Mouse (Mus musculus) fibroblast of lung, adult 2 months (primary cell): ENCODE data around the gene Ccdc191.

Experiments
- DNase-seq: peaks from one replicate; pipeline ENCODE4 v3.0.0-alpha.2; 2011; ENCODE audit warnings: low read depth

Gene Ccdc191

DNA sequence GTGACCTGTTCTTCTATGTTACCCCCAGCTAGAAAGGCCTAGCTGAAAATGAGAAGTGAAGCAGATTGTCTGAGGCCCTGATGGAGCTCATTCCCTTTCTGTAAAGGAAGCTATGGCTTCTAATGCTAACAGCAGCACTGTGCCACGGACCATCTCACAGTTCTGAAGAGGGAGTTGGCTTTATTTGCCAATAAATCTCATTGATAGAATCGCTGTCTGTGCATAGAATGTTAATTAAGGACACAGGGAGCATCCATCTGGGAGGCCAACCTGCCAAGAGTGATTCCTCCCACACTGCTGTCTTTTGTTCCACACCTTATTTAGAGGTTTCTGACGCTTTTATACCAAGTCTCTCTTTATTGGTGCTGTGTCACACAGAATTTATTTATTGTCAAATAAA is 41.9 kb downstream of the Ccdc191 start:
- DNase-seq, result no peak

- no peak for DNase-seq
Measured at GRCm38 (mm10) chr16:43932319-43932718, 42.7 kb downstream of the Ccdc191 start.

- no peak for DNase-seq
Measured at GRCm38 (mm10) chr16:43933041-43933440, 43.4 kb downstream of the Ccdc191 start.

DNA sequence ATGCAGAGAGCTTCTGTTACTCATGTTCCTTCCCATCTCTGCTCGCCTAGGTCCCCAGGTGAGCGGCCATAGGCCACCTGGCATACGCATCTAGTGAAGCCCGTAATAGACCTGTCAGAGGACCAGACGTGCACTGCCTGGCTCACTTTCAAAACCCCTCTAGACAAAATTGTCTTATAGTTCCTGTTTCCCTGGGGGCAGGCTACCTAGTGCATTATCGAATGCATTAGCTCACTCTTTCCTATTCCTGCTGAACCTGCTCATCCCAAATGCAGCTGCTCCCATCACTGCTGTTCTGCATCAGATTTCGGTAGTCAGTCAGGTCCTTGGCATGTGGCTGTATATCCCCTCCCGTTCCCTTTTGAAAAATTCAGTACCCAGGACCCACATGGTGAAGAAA is 45.3 kb downstream of the Ccdc191 start:
- no peak for DNase-seq

- no peak for DNase-seq
Measured at GRCm38 (mm10) chr16:43935367-43935766, 45.8 kb downstream of the Ccdc191 start.

DNA sequence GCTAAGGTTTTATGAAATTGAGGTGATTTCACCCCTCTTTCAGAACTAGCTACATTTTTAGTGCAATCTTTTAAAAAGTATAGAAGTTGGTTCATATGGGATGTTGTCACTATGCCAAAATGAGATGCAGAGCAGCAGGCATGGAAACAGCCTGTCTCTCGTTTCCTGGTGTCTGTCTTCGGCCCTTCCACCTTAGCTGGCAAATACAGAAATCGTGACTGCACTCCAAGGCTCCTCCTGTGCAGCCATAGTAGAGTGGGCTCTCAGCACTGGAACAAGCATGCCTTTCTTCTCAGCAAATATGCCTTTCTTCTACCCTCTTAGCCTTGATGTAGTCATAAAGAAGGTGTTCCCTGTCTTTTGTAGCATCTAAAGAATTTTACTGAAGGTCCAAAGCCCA is 46.3 kb downstream of the Ccdc191 start:
- no peak for DNase-seq

DNA sequence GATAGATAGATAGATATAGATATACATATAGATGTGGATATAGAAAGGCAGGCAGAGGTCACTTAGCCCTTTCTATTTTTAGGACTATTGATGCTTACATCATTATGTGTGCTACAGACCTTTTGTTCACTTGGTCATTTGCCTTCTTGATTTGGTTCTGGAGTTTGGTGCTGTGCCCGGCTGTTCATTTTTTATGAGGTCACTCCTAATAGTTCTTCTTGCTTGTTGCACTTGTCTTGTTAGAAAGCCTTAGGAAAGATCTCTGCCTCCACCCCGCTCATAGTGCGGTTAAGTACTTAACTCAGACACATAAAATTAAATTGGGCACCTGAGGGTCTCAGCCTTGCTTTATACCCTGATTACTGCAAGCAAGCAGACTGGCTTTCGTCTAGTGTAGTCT is 51.2 kb downstream of the Ccdc191 start:
- no peak for DNase-seq

GRCm38 (mm10) chr16:43945351-43945750 is 55.8 kb downstream of the Ccdc191 start:
- DNase-seq, result no peak

- DNase-seq, result no peak
Measured at GRCm38 (mm10) chr16:43945869-43946268, 56.3 kb downstream of the Ccdc191 start.

GRCm38 (mm10) chr16:43951591-43951990 is 62.0 kb downstream of the Ccdc191 start:
- no peak for DNase-seq

- no peak for DNase-seq
Measured at GRCm38 (mm10) chr16:43954913-43955312, 65.3 kb downstream of the Ccdc191 start.

- DNase-seq, result no peak
Measured at GRCm38 (mm10) chr16:43958038-43958437, 68.4 kb downstream of the Ccdc191 start.

GRCm38 (mm10) chr16:43963291-43963690 is 73.7 kb downstream of the Ccdc191 start:
- DNase-seq, result no peak

GRCm38 (mm10) chr16:43963780-43964179 is 74.2 kb downstream of the Ccdc191 start:
- no peak for DNase-seq

- peak; percentile 57 for DNase-seq
Measured at GRCm38 (mm10) chr16:43965781-43966389, 76.3 kb downstream of the Ccdc191 start.

DNA sequence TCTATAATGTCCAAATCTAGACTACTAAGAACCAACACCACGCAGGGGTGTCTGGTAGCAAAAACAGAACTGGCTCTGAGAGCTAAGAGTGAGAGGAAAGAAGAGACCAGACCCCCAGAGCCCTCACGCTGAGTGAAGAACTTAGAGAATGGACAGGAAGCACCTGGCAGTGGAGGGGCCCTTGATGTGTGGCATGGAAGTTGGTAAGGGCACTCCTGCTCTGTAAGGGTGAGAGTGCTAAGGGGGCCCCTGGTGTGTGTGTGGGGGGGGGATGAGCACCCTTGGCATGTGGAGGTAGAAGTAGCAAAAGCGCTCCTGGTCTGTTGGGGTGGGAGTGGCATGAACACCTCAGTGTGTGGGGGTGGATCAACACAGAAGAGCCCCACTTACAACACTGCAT is 80.8 kb downstream of the Ccdc191 start:
- no peak for DNase-seq

DNA sequence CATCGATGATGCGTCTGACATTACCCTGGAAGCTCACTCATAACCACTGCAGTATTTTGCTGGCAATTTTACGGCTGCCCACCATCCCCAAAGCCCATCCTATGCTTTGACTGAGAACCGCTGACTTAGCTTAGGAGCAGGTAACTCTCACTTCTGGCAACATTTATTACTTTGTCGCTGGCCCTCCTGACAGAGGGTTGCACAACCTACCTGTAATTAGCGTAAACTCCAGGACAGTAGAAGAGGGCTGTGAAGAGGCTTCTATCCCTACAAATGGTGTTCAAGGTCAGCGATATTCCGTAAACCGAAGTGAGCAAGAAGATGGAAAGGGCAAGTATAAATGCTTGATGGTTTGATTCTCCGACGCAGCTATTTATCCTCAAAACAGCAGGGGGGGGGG is 81.6 kb downstream of the Ccdc191 start:
- DNase-seq, result no peak

DNA sequence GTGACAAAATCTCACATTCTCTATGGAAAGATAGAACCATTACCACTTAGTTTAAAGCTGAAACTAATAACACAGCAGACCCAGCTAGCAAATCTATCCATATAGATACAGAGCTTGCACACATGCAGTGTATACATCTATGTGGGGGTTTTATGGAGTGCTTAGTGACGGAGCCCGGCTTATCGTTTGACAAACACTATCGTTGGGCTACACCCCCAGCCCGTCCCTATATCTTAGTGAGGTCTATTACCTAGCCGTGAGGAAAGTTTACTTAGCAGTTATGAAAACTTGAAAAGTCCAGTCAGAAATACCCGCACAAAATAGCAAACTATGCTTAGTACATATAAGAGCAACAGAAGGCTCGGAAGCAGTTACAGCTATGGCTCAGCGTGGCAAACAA is 82.1 kb downstream of the Ccdc191 start:
- no peak for DNase-seq

DNA sequence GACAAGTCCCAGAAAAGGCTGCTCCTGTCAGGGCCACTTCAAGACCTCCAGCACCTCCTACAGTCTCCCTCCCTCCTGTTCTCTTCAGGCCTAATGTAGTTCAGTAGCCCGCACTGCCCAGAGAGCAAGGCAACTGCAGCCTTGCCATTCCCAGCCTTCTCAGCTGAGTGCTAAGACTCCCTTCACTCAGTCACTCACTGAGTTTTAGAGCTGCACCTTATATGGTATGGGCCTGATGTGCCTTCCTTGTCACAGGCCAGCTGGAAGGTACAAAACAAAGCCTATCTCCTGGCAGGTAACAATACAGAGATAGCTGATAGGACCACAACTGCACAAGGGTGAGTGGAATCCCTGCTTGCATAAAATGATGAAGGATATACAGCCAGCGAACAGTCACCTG is 82.8 kb downstream of the Ccdc191 start:
- DNase-seq, result no peak

DNA sequence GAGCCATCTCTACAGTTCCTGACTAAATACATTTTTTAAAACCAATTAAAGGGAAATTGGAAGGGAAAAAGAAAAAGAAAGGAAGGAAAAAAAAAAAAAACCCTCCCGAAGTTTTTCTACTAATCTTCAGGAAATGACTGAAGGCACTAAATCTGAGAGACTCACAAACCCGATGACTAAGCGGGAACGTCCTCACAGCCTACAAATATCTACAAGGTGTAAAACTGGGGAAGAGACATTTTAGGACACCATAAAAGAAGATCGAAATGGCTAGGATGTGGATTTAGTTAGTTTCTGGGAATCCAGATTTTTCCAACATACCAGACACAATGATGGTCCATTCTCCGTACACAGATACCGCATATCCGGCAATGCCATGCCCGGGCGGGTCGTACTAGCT is 83.5 kb downstream of the Ccdc191 start:
- no peak for DNase-seq

- peak; percentile 10 for DNase-seq
Measured at GRCm38 (mm10) chr16:43973606-43974220, 84.1 kb downstream of the Ccdc191 start.

DNA sequence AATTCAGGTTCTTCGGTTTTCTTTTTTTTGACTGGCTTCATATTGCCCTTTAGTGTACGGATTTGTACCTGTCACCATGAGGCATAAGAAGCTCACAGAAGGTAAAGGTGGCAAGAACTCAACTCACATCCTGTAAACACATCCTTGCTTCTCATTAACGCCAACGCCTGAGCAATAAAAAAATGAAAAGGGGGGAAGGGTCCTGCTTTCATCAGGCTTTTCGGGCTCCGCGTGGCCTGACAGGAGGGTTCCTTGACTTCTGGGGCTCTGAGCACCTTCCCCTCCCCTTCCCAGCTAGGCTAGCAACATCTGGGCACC is 89.4 kb downstream of the Ccdc191 start:
- DNase-seq, result no peak

GRCm38 (mm10) chr16:43979328-43980109 is 89.9 kb downstream of the Ccdc191 start, which contains the start of gene Zdhhc23:
Zdhhc23 (minus strand) TSS chr16:43979791.
- no peak for DNase-seq
